ENCODE assay signal across 8 mouse cellular contexts in the genomic region with DNA sequence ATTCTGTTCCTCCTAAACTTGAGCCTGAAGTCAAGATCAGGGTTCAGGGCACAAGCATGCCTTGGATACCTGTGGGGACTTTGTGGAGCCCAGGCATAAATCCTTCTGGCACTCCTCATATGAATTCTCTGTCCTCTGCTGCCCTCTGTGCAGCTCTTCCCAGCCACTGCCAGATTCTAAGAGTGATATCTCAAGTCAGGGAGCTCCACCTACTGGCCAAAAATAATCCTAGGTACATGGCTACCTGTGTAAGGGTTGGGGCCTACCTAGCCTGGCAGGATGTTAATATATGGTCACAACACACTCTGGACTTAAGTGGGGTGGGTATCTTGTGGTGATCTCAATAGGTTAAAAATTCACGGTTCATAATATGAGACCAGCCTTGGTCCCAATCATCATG. TPM values are rescaled to one million over a fixed set of nuclear protein-coding genes. Genes with fewer than 3 reads are reported as not detected.
DNase-seq lines count a peak whose midpoint lies in the region; ATAC-seq and TF ChIP-seq lines count a peak whose summit lies in the region.

No protein-coding gene starts in this region.

- H3K4me3 ChIP-seq in gastrocnemius, adult 2 months: no peak overlapping the region
- no peak overlapping the region for H3K4me3 ChIP-seq in stomach, embryonic 15.5 days (replicated peaks)

- H3K9me3 ChIP-seq in stomach, embryonic 15.5 days: no peaks in the 10 kb centered on the region

- H3K4me2 ChIP-seq in stomach, embryonic 15.5 days: no peak overlapping the region

- H3K9ac ChIP-seq in stomach, embryonic 15.5 days: no peak overlapping the region

- H3K4me1 ChIP-seq in stomach, embryonic 15.5 days: no peaks in the 10 kb centered on the region

- H3K27ac ChIP-seq in gastrocnemius, adult 2 months: peak overlapping the region; percentile 28; the same call in 1 of the 2 replicates
- no peak overlapping the region for H3K27ac ChIP-seq in stomach, embryonic 15.5 days

- no peaks in the 10 kb centered on the region for H3K27me3 ChIP-seq in stomach, embryonic 15.5 days (replicated peaks)

- 60% methylated on average over 1 of the region's 1 CpGs for WGBS in large intestine, adult 2 months
- 53% methylated on average over 1 of the region's 1 CpGs for WGBS in stomach, embryonic 15.5 days

- TF ChIP-seq CTCF in gastrocnemius, adult 2 months (IDR thresholded peaks at IDR 0.05): peak; percentile 74

- peak; percentile 65 to 82; a peak in 3 of 4 replicates for ATAC-seq in hematopoietic stem cell, adult 5-6 weeks (replicated peaks in 1 of 2; ENCODE audit: insufficient read depth in 1 of 2, low FRiP score in 2 of 2, low TSS enrichment in 1 of 2, low read depth in 1 of 2, poor library complexity in 2 of 2, severe bottlenecking in 2 of 2)
- ATAC-seq in stomach, embryonic 15.5 days (ENCODE audit: insufficient read depth, low FRiP score, low read depth): peak; percentile 8; the same call in 1 of the 2 replicates

- intact Hi-C loops in gastrocnemius, adult 2 months (cut with DNase I): loop anchor here (5.0 kb wide), 1 partner anchor 225 kb away; no protein-coding TSS in a partner anchor

- peak; percentile 59 for DNase-seq in gastrocnemius, adult 2 months
- DNase-seq in gastrocnemius, postnatal 25 days: no peak
- peak; percentile 65 for DNase-seq in ES-CJ7 (ENCODE audit: low read depth, low spot score)
- peak; percentile 88 to 93 for DNase-seq in cerebellum, postnatal 10 days
- peak; percentile 56 for DNase-seq in large intestine, adult 2 months (ENCODE audit: low read depth, low spot score)
- peak; percentile 53 for DNase-seq in mesoderm, embryonic 11.5 days (ENCODE audit: low read depth, low spot score)

- peaks cover 38% of the 10 kb centered on the region for H3K36me3 ChIP-seq in stomach, embryonic 15.5 days

RNA-seq across cellular contexts. Expression of gene Idua, which starts 8.3 kb away (rescaled TPM):
- 10 to 100 TPM; 11.8 to 12.5 TPM for total RNA-seq in gastrocnemius, adult 2 months (2021)
- total RNA-seq in gastrocnemius, postnatal 25 days (2021): 1 to 10 TPM; 7.8 to 9.4 TPM
- total RNA-seq in hematopoietic stem cell, adult 5-6 weeks (2017): 8.6 and 10.9 TPM in 2 replicates
- 7.7 and 16.0 TPM in 2 replicates for polyA plus RNA-seq in large intestine, adult 2 months (2012; rRNA removed)
- polyA plus RNA-seq in stomach, embryonic 15.5 days (2015; fragmentation: Nextera tagmentation; extraction: Ambion mirVana): 13.4 and 13.9 TPM in 2 replicates

RNA-seq across cellular contexts. Expression of gene Dgkq, which starts 17.6 kb away (rescaled TPM):
- total RNA-seq in gastrocnemius, adult 2 months (2021): 1 to 10 TPM; 3.9 to 4.6 TPM
- total RNA-seq in gastrocnemius, postnatal 25 days (2021): 1 to 10 TPM; 4.7 to 5.0 TPM
- 4.7 and 23.1 TPM in 2 replicates for total RNA-seq in hematopoietic stem cell, adult 5-6 weeks (2017)
- 29.1 and 72.1 TPM in 2 replicates for polyA plus RNA-seq in large intestine, adult 2 months (2012; rRNA removed)
- 10.6 and 11.0 TPM in 2 replicates for polyA plus RNA-seq in stomach, embryonic 15.5 days (2015; fragmentation: Nextera tagmentation; extraction: Ambion mirVana)

RNA-seq across cellular contexts. Expression of gene Tmem175, which starts 22.3 kb away (rescaled TPM):
- total RNA-seq in gastrocnemius, adult 2 months (2021): 1 to 10 TPM; 7.8 to 8.0 TPM
- 1 to 10 TPM; 5.2 to 5.4 TPM for total RNA-seq in gastrocnemius, postnatal 25 days (2021)
- 16.2 and 23.0 TPM in 2 replicates for total RNA-seq in hematopoietic stem cell, adult 5-6 weeks (2017)
- 26.3 and 32.6 TPM in 2 replicates for polyA plus RNA-seq in large intestine, adult 2 months (2012; rRNA removed)
- 23.9 and 26.5 TPM in 2 replicates for polyA plus RNA-seq in stomach, embryonic 15.5 days (2015; fragmentation: Nextera tagmentation; extraction: Ambion mirVana)

RNA-seq across cellular contexts. Expression of gene Gak, which starts 22.3 kb away (rescaled TPM):
- total RNA-seq in gastrocnemius, adult 2 months (2021): 10 to 100 TPM; 14.2 to 14.3 TPM
- total RNA-seq in gastrocnemius, postnatal 25 days (2021): 10 to 100 TPM in 1 of 2 experiments, 1 to 10 TPM in 1; 9.2 to 11.8 TPM
- total RNA-seq in hematopoietic stem cell, adult 5-6 weeks (2017): 91.3 and 96.3 TPM in 2 replicates
- 102 and 141 TPM in 2 replicates for polyA plus RNA-seq in large intestine, adult 2 months (2012; rRNA removed)
- polyA plus RNA-seq in stomach, embryonic 15.5 days (2015; fragmentation: Nextera tagmentation; extraction: Ambion mirVana): 48.8 and 59.5 TPM in 2 replicates

RNA-seq across cellular contexts. Expression of gene Slc26a1, which starts 23.5 kb away (rescaled TPM):
- total RNA-seq in gastrocnemius, adult 2 months (2021): not detected
- total RNA-seq in gastrocnemius, postnatal 25 days (2021): not detected
- total RNA-seq in hematopoietic stem cell, adult 5-6 weeks (2017): 1.1 and 1.8 TPM in 2 replicates
- not detected in 2 replicates for polyA plus RNA-seq in large intestine, adult 2 months (2012; rRNA removed)
- 2.3 and 2.6 TPM in 2 replicates for polyA plus RNA-seq in stomach, embryonic 15.5 days (2015; fragmentation: Nextera tagmentation; extraction: Ambion mirVana)
